Mouse (Mus musculus) lung, postnatal 0 days (tissue): ENCODE measurements around the gene Dek.

Experiments used
- CTCF ChIP-seq: IDR thresholded peaks from 2 replicates; pipeline ENCODE4 v1.5.1; 2016; ENCODE audit warnings: antibody characterized with exemption, mild to moderate bottlenecking
- EP300 ChIP-seq: IDR thresholded peaks from 2 replicates; pipeline ENCODE4 v1.6.1; 2016; ENCODE audit warnings: antibody characterized with exemption, mild to moderate bottlenecking, control low read depth

GRCm38 (mm10) chr13:47154866-47155265, 48.9 kb upstream of the Dek start:
- TF ChIP-seq EP300 (no peak), CTCF (no peak)
